Mouse (Mus musculus) cerebellum, adult 2 months (tissue): ENCODE measurements around the gene Tfrc.

Source experiments
- CTCF ChIP-seq: fragments of 200-500 bp; IDR thresholded peaks from 2 replicates; pipeline ENCODE4 v1.5.1; 2011; ENCODE audit warnings: low read depth, mild to moderate bottlenecking, control low read depth, low read length, moderate library complexity, borderline replicate concordance; ENCODE audit not compliant: insufficient read depth
- POLR2A ChIP-seq: fragments of 200-500 bp; IDR thresholded peaks from 2 replicates; pipeline ENCODE4 v1.6.1; 2011; ENCODE audit warnings: low read length, control low read depth, borderline replicate concordance; ENCODE audit not compliant: insufficient read depth

DNA sequence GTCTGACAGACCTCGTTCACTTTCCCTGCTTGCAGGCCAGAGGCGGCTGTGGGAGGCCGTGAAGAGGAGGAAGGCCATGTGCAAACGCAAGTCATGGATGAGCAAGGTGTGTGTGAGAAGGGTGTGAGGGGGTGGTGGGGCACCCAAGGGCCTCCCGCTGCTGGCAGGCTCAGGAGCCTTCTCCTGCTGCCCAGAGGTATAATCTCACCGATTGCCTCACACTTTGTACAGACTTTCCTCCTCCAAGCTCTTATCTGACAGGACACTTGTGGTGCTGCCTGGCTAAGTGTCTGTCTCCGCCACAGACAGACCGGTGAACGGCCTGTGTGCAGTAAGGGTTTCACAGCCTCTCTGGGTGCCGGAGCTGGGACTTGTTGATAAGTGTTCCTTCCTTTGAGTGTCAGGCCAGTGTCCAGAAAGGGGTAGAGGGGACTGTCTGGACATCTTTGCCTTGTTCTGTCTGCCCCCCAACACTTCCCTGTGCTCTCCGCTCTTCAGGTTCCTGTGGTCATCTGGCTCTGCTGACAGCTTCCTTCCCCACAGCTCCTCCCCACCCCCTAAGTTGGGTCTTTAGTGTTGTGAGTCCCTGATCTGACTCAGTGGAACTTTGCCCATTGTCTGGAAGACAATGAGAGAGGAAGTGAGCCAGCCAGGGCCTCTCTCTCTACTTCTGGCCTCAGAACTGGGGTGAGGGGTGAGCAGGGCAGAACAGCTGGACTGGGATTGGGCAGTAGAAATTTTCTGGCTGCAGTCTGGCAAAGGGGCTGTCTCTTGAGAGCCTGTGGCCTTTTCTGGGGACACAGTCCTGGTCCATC is 57.3 kb downstream of the Tfrc start:
- TF ChIP-seq CTCF (no peak), POLR2A (no peak)
